Mouse (Mus musculus) brown adipose tissue, adult 24 weeks (tissue): ENCODE measurements around the gene Cdc26. TPM values are rescaled to one million over a fixed set of nuclear protein-coding genes. Genes with fewer than 3 reads are reported as not detected.

Source experiments
- H3K27ac ChIP-seq: fragments of 200-500 bp; replicated peaks from 2 replicates; pipeline ENCODE4 v1.5.1; 2012; ENCODE audit warnings: low read depth, mild to moderate bottlenecking, low read length
- H3K4me1 ChIP-seq: fragments of 200-500 bp; 2 replicates; pipeline ENCODE4 v1.6.1; 2012; ENCODE audit warnings: low read length, mixed read lengths; ENCODE audit not compliant: control insufficient read depth, insufficient read depth, insufficient read length
- H3K4me3 ChIP-seq: fragments of 200-500 bp; 2 replicates; pipeline ENCODE4 v1.5.1; 2012; ENCODE audit warnings: low read depth, mild to moderate bottlenecking, low read length, moderate library complexity; ENCODE audit not compliant: insufficient read depth
- polyA plus RNA-seq: library from polyadenylated mRNA; stranded (reverse); fragments of >200 nt; gene quantifications from 2 replicates; pipeline ENCODE4 v1.2.4, GENCODE M21; 2012; ENCODE audit not compliant: missing spikeins, insufficient read depth, insufficient read length

Gene Cdc26
- polyA plus RNA-seq, 1 experiment = 76.2 TPM

GRCm38 (mm10) chr4:62360805-62361455, 47.5 kb downstream of the Cdc26 start:
- Histone ChIP-seq H3K4me3 (peak overlapping the region; percentile 72), H3K4me1 (0 out of 2 replicates have a peak, but pooled peaks cover 3% of the 10 kb centered on the region), H3K27ac (peak overlapping the region; percentile 28)

GRCm38 (mm10) chr4:62360088-62360804, 48.2 kb downstream of the Cdc26 start, which contains the start of the genes Fkbp15 and Slc31a1:
Fkbp15 (minus strand) TSS chr4:62360548.
Slc31a1 (plus strand) TSS chr4:62360727.
- Histone ChIP-seq H3K4me1 (0 out of 2 replicates have a peak, but pooled peaks cover 3% of the 10 kb centered on the region), H3K27ac (peak within 1 kb of the TSS; percentile 75), H3K4me3 (peak within 1 kb of the TSS; percentile 83)

- Histone ChIP-seq H3K4me1 (0 out of 2 replicates have a peak, but pooled peaks cover 3% of the 10 kb centered on the region), H3K4me3 (peak overlapping the region; percentile 83), H3K27ac (no peak overlapping the region)
Observed at GRCm38 (mm10) chr4:62359256-62359775, 49.1 kb downstream of the Cdc26 start.

GRCm38 (mm10) chr4:62357631-62358148, 50.8 kb downstream of the Cdc26 start:
- H3K4me1 ChIP-seq = 0 out of 2 replicates have a peak, but pooled peaks cover 3% of the 10 kb centered on the region
- H3K27ac ChIP-seq = peak overlapping the region; percentile 30; the same call in 1 of the 2 replicates
- H3K4me3 ChIP-seq = no peak overlapping the region

GRCm38 (mm10) chr4:62349371-62349770, 59.1 kb downstream of the Cdc26 start:
- peaks cover 3% of the 10 kb centered on the region; the same call in 1 of the 2 replicates for H3K4me1 ChIP-seq
- H3K27ac ChIP-seq = no peak overlapping the region
- no peak overlapping the region for H3K4me3 ChIP-seq

- Histone ChIP-seq H3K4me1 (peaks cover 3% of the 10 kb centered on the region; the same call in 1 of the 2 replicates), H3K27ac (peak overlapping the region; percentile 41; the same call in 1 of the 2 replicates), H3K4me3 (no peak overlapping the region)
Observed at GRCm38 (mm10) chr4:62348329-62348705, 60.1 kb downstream of the Cdc26 start.

- Histone ChIP-seq H3K27ac (no peak overlapping the region), H3K4me3 (no peak overlapping the region)
Observed at GRCm38 (mm10) chr4:62347605-62348328, 60.7 kb downstream of the Cdc26 start.

GRCm38 (mm10) chr4:62345827-62346226, 62.6 kb downstream of the Cdc26 start:
- H3K4me1 ChIP-seq = peaks cover 3% of the 10 kb centered on the region; the same call in 1 of the 2 replicates
- H3K27ac ChIP-seq = no peak overlapping the region
- no peak overlapping the region for H3K4me3 ChIP-seq

More at GRCm38 (mm10) chr4:62347605-62348328, 60.7 kb downstream of the Cdc26 start:
- peaks cover 3% of the 10 kb centered on the region; the same call in 1 of the 2 replicates for H3K4me1 ChIP-seq

GRCm38 (mm10) chr4:62344000-62344399, 64.4 kb downstream of the Cdc26 start:
- Histone ChIP-seq H3K4me1 (peaks cover 1% of the 10 kb centered on the region; the same call in 1 of the 2 replicates), H3K4me3 (no peak overlapping the region)

GRCm38 (mm10) chr4:62338536-62338935, 69.9 kb downstream of the Cdc26 start:
- no peak overlapping the region for H3K27ac ChIP-seq
- no peak overlapping the region for H3K4me3 ChIP-seq

More at GRCm38 (mm10) chr4:62344000-62344399, 64.4 kb downstream of the Cdc26 start:
- no peak overlapping the region for H3K27ac ChIP-seq

More at GRCm38 (mm10) chr4:62338536-62338935, 69.9 kb downstream of the Cdc26 start:
- no peaks in the 10 kb centered on the region for H3K4me1 ChIP-seq

Other genes starting within 250 kb of the Cdc26 start
- 0.92 and 1.2 TPM in 2 replicates for gene Zfp37, start 177.6 kb downstream of the Cdc26 start, polyA plus RNA-seq
- 7.9 and 11.2 TPM in 2 replicates for gene Slc31a2, start 146.1 kb downstream of the Cdc26 start, polyA plus RNA-seq
- gene Fkbp15, start 48.1 kb downstream of the Cdc26 start, polyA plus RNA-seq = 13.0 and 13.5 TPM in 2 replicates
- 18.6 and 21.6 TPM in 2 replicates for gene Slc31a1, start 47.9 kb downstream of the Cdc26 start, polyA plus RNA-seq
- 5.1 and 5.4 TPM in 2 replicates for gene Prpf4, start 155 bp upstream of the Cdc26 start, polyA plus RNA-seq
- not detected in 2 replicates for gene Rnf183, start 26.6 kb upstream of the Cdc26 start, polyA plus RNA-seq
- not detected in 2 replicates for gene Wdr31, start 62.3 kb upstream of the Cdc26 start, polyA plus RNA-seq
- gene Bspry, start 71.4 kb upstream of the Cdc26 start, polyA plus RNA-seq = not detected in 2 replicates
- 9.1 and 14.9 TPM in 2 replicates for gene Hdhd3, start 94.8 kb upstream of the Cdc26 start, polyA plus RNA-seq
- gene Alad, start 111.3 kb upstream of the Cdc26 start, polyA plus RNA-seq = 73.2 and 87.7 TPM in 2 replicates
- 41.9 and 44.2 TPM in 2 replicates for gene Pole3, start 116.4 kb upstream of the Cdc26 start, polyA plus RNA-seq
- not detected in 2 replicates for gene 4933430I17Rik, start 116.7 kb upstream of the Cdc26 start, polyA plus RNA-seq
- gene Rgs3, start 151.2 kb upstream of the Cdc26 start, polyA plus RNA-seq = 49.5 and 102 TPM in 2 replicates